Mouse (Mus musculus) lung, adult 2 months (tissue): ENCODE data around the gene Dstyk. TPM values are rescaled to one million over a fixed set of nuclear protein-coding genes. Genes with fewer than 3 reads are reported as not detected.

Experiments
- DNase-seq: peaks from one replicate; pipeline ENCODE4 v3.0.0; 2022
- H3K4me1 ChIP-seq: fragments of 200-500 bp; 2 replicates; pipeline ENCODE4 v1.6.1; 2011; ENCODE audit warnings: low read length; ENCODE audit not compliant: control insufficient read depth, insufficient read depth
- H3K4me3 ChIP-seq: fragments of 200-500 bp; replicated peaks from 2 replicates; pipeline ENCODE3; 2011; ENCODE audit warnings: low read depth, mild to moderate bottlenecking, control low read depth, low read length; ENCODE audit errors: extremely low read depth
- CTCF ChIP-seq: fragments of 200-500 bp; IDR thresholded peaks from 2 replicates; pipeline ENCODE4 v1.5.1; 2011; ENCODE audit warnings: mild to moderate bottlenecking, low read length, control low read depth; ENCODE audit not compliant: insufficient read depth
- POLR2A ChIP-seq: fragments of 200-500 bp; IDR thresholded peaks from 2 replicates; pipeline ENCODE4 v1.6.1; 2011; ENCODE audit warnings: low read depth, mild to moderate bottlenecking, control low read depth, low read length, borderline replicate concordance; ENCODE audit errors: extremely low read depth
- WGBS: fragments of 180-500 bp; shearing (Covaris S2); methylation state at CpG from one replicate; pipeline ENCODE4 v1.1.7; 2018; 5-methylcytosine and 5-hydroxymethylcytosine counted together
- polyA plus RNA-seq: library from polyadenylated mRNA; depleted of rRNA; stranded (reverse); fragments of >200 nt; gene quantifications from 2 replicates; pipeline ENCODE4 v1.2.3, GENCODE M21; 2012; rRNA removed

Gene Dstyk
- 14.9 and 17.7 TPM in 2 replicates for polyA plus RNA-seq

DNA sequence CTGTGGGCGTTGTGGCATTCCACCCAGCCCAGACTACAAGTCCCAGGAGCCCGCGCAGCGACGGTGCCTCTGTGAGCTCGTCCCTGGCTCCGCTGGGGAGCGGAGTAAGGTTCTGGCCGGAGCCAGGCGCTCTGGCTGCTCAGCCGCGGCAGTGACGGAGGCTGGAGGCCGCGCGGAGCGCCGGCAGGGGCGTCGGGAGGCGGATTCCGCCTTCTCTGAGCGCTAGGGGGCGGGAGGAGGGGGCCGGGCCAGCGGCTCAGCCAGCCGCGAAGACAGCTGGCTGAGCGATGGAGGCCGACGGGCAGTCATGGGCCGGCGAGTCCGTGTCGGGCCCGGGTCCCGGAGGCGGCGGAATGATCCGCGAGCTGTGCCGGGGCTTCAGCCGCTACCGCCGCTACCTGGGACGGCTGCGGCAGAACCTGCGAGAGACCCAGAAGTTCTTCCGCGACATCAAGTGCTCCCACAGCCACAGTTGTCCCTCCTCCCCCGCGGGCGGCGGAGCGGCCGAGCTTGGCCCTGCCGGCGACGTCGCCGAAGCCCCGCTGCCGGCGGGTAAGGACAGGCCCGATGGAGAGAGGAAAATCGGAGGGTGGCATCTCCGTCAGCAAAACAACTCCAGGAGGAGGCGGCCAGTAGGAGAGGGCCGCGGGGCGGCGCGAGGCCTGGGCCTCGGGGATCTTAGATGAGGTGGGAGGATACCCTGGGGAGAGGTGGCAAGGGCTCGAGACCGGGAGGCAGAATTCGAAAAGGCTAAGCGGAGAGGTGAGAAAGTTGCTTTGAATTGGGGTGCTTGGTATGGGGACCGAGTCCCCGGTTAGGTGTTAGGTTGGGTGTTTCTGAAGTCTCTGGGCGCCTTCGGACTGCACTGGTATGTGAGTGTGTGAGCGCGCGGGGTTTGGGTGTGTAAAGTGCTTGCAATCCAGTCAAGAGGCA, at the start of gene Dstyk:
Gene Dstyk, plus strand, starts transcription at position 237 of the 933 bp plus-strand sequence.
- TF ChIP-seq CTCF (no peak), POLR2A (peak; percentile 79; the same call in 1 of the 2 replicates)
- peak within 1 kb of the TSS; percentile 42 for H3K4me3 ChIP-seq
- H3K4me1 ChIP-seq: peaks cover 5% of the 10 kb centered on the region; the same call in 1 of the 2 replicates
- under 1% methylated on average over 83 of the region's 85 CpGs for WGBS
- DNase-seq: peak; percentile 88

DNA sequence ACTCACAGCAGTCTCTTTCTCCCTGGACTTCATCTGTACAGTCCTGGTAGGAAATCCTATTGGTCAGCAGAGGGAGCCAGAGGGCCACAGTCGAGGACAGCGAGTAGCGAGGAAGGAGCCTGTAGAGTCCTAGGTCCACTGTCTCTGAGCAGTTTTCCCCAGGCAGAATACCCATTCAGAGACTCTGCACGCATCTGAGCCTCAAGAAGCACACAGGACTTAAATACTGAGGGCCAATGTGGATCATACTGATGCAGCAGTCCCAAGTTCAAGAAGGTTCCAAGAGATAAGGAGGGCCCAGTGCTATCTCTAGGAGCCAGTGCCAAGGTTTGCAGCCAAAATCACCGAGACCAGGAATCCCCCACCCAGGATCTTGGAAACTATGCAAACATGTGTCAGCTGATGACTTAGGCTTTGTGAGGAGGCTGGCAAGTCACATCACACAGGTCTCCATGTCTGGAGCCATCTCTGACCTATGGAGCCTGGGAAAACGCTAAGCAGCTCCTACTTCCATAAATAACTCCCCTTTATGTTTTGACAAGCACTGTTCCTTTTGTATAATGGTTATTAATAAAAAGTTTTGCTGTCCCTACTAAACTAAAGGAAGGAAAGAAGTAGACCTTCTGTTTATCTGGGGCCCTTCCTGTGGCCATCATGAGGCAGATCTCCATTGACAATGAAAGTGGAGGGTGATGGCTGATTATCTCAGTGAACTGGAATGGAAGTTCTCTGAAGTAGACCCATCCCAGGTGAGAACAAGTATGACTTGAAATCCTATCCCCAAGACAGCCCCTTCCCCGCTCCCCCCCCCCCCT, 49.5 kb upstream of the Dstyk start:
- peak overlapping the region; percentile 62 for H3K4me3 ChIP-seq

DNA sequence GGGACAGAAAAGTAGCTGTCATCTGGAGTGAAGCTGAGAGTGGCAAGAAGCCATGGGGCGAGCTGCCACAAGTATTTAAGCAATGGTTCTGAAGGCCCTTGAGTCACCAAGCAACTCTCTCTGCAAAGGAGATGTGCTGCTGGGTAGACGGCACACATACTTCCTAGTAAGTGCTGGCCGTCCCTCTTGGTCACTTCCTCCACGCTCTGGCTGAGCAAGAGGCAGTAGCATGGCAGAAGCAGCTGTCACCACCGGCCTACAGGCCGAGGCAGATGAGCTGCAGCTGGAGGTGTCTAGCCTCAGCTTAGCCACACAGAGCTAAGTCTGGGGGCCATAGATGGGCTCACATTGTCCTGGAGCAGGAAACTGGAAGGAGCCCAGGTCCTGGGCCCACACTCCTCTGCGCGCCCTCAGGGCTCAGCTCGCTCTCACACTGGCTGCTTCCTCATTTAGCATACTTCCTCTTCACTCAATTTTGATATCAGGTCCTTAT, 46.6 kb upstream of the Dstyk start:
- Histone ChIP-seq H3K4me3 (no peak overlapping the region), H3K4me1 (peaks cover 48% of the 10 kb centered on the region)
- TF ChIP-seq POLR2A (no peak; the same call in 1 of the 2 replicates), CTCF (no peak)
- WGBS: 22% methylated on average over 9 of the region's 9 CpGs
- DNase-seq: no peak

More for the DNA sequence above, 49.5 kb upstream of the Dstyk start:
- H3K4me1 ChIP-seq: peaks cover 31% of the 10 kb centered on the region
- peak; percentile 65; the same call in 1 of the 2 replicates for TF ChIP-seq POLR2A
- peak; percentile 94 for TF ChIP-seq CTCF
- peak; percentile 75 for DNase-seq
- WGBS: 19% methylated on average over 7 of the region's 7 CpGs

DNA sequence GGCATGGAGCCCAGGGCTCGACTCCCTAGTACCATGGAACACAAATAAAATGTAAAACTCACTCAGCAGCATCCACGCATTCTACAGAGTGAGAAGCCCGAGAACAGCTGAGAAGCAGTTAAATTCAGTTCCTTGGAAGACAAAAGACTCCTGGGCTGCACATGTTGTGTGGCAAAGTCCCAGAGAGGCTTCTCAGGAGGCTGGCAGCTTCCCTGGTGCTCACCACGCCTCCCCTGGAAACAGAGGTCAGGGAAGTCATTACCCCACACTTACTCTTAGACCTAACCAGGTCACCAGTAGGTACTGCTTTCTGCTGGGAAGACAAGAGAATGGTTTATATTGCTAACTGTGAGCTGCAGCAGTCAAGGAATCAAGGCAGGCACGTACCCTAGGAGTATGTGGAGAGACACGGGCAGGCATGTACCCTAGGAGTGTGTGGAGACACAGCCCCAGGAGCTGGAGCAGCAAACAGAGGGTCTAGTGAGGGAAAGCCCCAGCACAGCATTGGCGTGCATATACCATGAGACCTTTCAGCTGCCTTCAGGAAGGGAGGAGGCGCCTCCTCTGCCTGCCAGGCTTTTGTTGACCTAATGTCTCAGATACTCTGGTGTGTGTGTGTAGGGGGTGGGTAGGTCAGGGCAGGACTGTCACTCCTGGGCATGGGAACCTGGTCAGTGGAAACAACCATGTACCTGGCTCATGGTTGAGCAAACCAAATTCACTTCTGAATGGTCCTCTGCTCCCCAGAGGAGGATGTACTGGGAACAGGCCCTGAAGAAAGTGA, 45.9 kb upstream of the Dstyk start:
- WGBS: 33% methylated on average over 8 of the region's 8 CpGs
- TF ChIP-seq CTCF (no peak), POLR2A (no peak)
- peaks cover 54% of the 10 kb centered on the region for H3K4me1 ChIP-seq
- H3K4me3 ChIP-seq: no peak overlapping the region
- no peak for DNase-seq

DNA sequence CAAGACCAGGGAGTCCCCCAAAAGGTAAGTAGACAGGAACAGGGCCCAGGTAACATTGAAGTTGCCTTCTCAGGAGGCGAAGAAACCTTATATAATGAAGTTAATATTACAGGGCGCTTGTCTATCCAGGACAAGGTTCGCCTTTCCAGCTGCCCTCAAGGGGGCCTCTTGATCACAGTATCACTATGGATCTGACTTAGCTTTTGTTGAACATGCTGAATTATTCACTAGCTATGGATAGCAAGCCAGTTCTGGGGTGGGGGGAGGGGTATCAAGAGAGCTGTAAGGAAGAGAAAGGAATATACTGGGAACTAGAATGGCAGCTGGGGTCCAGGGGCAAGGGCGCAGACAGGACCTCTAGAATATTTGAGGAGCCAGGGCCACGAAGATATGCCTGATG, 45.0 kb upstream of the Dstyk start:
- WGBS: 80% methylated on average over 5 of the region's 5 CpGs
- peaks cover 54% of the 10 kb centered on the region for H3K4me1 ChIP-seq
- H3K4me3 ChIP-seq: no peak overlapping the region
- TF ChIP-seq CTCF: no peak
- no peak for TF ChIP-seq POLR2A
- no peak for DNase-seq

DNA sequence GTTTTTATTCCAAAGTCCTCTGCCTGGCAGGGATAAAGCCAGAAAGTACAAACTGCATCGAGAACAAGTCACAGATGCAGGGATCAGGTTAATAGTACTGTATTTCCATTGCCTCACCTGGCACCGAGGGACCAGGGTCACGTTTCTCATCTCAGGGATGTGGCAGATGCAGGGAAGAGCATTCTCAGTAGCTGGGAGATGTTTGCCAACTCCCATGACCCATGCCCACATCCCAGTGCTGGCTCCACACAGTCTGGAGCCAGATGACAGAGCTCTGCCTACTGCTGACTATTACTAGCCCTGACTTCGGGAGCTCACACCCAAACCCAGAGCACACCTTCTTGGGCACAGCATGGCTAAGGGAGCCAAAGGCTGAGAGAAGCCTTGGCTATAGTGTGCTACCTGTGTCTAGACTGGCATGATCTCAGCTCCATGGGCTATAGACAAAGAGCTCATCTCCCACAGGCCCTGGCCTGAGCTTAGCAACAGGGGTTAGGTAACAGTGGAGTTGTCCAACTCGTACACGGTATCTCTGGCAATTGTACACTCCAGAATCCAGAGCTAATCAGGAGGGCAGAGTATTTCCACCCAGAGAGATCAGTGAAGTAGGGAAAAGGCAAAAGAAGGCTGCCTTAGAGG, 44.3 kb upstream of the Dstyk start:
- 56% methylated on average over 6 of the region's 6 CpGs for WGBS
- Histone ChIP-seq H3K4me1 (peaks cover 58% of the 10 kb centered on the region), H3K4me3 (no peak overlapping the region)
- TF ChIP-seq POLR2A: no peak
- no peak for TF ChIP-seq CTCF
- DNase-seq: no peak

DNA sequence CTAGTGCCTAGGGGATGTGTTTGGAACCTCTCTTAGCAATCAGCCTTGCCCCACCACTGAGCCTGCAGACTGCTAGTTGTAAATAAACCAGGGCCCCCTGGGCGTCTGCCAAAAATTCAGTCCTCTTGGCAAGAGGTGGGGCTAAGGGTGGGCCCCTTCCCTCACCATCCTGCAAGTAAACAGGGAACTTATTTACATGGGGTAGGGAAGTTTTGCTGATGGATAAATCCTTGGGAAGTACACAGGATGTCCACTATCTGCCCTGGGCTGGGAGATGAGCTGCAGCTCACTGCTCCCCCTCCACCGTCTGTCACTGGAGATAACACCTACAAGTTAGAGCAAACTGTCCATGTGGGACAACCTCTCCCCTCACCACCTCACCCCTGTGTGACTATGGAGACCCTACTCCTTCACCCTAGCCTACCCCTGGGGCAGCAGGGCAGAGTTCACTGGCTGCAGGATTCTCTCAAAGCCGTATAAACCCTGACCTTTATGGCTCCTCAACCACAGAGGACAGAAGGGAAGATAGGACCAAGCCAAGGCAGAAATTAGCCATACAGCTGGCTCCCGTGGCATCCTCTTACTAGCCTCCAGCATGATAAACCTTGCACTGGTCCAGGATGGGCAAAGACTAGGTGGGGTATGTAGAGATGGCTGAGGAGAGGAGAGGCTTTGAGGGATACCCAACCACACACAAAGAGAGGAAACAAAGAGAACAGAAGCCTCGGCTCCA, 43.0 kb upstream of the Dstyk start:
- WGBS: 26% methylated on average over 5 of the region's 5 CpGs
- peak; percentile 61 for DNase-seq
- no peak for TF ChIP-seq CTCF
- peak; percentile 40; the same call in 1 of the 2 replicates for TF ChIP-seq POLR2A
- Histone ChIP-seq H3K4me3 (no peak overlapping the region), H3K4me1 (peaks cover 63% of the 10 kb centered on the region)

GRCm38 (mm10) chr1:132374873-132375244, 42.5 kb upstream of the Dstyk start:
- WGBS: 36% methylated on average over 3 of the region's 3 CpGs
- Histone ChIP-seq H3K4me1 (peaks cover 66% of the 10 kb centered on the region), H3K4me3 (no peak overlapping the region)
- no peak for DNase-seq
- TF ChIP-seq CTCF (no peak), POLR2A (no peak)
